Mouse (Mus musculus) limb, embryonic 14.5 days (tissue): ENCODE measurements around the gene Gtf3c5. TPM values are rescaled to one million over a fixed set of nuclear protein-coding genes. Genes with fewer than 3 reads are reported as not detected.

Source experiments
- ATAC-seq: fragments of 200-750 bp; cut with Nextera tagmentation; 2 replicates; pipeline ENCODE4 v1.8.0; 2017; ENCODE audit warnings: low read depth, moderate number of reproducible peaks, moderate TSS enrichment; ENCODE audit not compliant: low FRiP score
- DNase-seq: peaks from one replicate; pipeline ENCODE4 v3.0.0-alpha.2; 2015; ENCODE audit warnings: low spot score
- H3K27ac ChIP-seq: fragments of 300-500 bp; sonication (generic); replicated peaks from 2 replicates; pipeline ENCODE4 v1.5.1; 2014; ENCODE audit warnings: low read depth, mild to moderate bottlenecking, low read length, moderate library complexity, mixed read lengths
- H3K27me3 ChIP-seq: fragments of 300-500 bp; sonication (generic); 2 replicates; pipeline ENCODE4 v1.6.1; 2014; ENCODE audit warnings: low read length, mixed read lengths; ENCODE audit not compliant: control insufficient read depth, insufficient read depth
- H3K36me3 ChIP-seq: fragments of 300-500 bp; sonication (generic); 2 replicates; pipeline ENCODE4 v1.6.1; 2014; ENCODE audit warnings: mild to moderate bottlenecking, low read length, moderate library complexity, mixed read lengths; ENCODE audit not compliant: control insufficient read depth, insufficient read depth
- H3K4me1 ChIP-seq: fragments of 300-500 bp; sonication (generic); 2 replicates; pipeline ENCODE4 v1.6.1; 2014; ENCODE audit warnings: antibody characterized with exemption, low read length, mixed read lengths; ENCODE audit not compliant: control insufficient read depth, insufficient read depth
- H3K4me2 ChIP-seq: fragments of 300-500 bp; sonication (generic); replicated peaks from 2 replicates; pipeline ENCODE4 v1.6.1; 2014; ENCODE audit warnings: low read depth, mild to moderate bottlenecking, low read length, moderate library complexity; ENCODE audit not compliant: severe bottlenecking
- H3K4me3 ChIP-seq: fragments of 300-500 bp; sonication (generic); replicated peaks from 2 replicates; pipeline ENCODE4 v1.5.1; 2014; ENCODE audit warnings: low read length
- H3K9ac ChIP-seq: fragments of 300-500 bp; sonication (generic); 2 replicates; pipeline ENCODE4 v1.6.1; 2014; ENCODE audit warnings: mild to moderate bottlenecking, low read depth, low read length, moderate library complexity; ENCODE audit not compliant: severe bottlenecking
- H3K9me3 ChIP-seq: fragments of 300-500 bp; sonication (generic); 2 replicates; pipeline ENCODE4 v1.6.1; 2016; ENCODE audit warnings: low read length; ENCODE audit not compliant: control insufficient read depth
- POLR2A ChIP-seq: fragments of 200-500 bp; IDR thresholded peaks from 2 replicates; pipeline ENCODE4 v1.8.0; 2012; ENCODE audit warnings: inconsistent platforms, mild to moderate bottlenecking, moderate library complexity, borderline replicate concordance; ENCODE audit not compliant: insufficient read depth, insufficient read length; ENCODE audit errors: extremely low read depth
- WGBS: fragments of 180-500 bp; shearing (Covaris S2); extraction: QIAGEN DNeasy Blood & Tissue Kit; methylation state at CpG from one replicate; pipeline ENCODE4 v1.1.7; 2014; 5-methylcytosine and 5-hydroxymethylcytosine counted together
- polyA plus RNA-seq, 2 experiments: library from polyadenylated mRNA; depleted of rRNA in 1 of 2; stranded (reverse) in 1 of 2; unstranded in 1 of 2; fragments of >200 nt; fragmentation: Nextera tagmentation in 1 of 2; extraction: Ambion mirVana in 1 of 2; gene quantifications; 2 replicates each; pipeline versions ENCODE4 v1.2.1 to v1.2.3; 2012 to 2014

Gene Gtf3c5
- polyA plus RNA-seq, 2 experiments: 29.7 to 52.4 TPM

DNA sequence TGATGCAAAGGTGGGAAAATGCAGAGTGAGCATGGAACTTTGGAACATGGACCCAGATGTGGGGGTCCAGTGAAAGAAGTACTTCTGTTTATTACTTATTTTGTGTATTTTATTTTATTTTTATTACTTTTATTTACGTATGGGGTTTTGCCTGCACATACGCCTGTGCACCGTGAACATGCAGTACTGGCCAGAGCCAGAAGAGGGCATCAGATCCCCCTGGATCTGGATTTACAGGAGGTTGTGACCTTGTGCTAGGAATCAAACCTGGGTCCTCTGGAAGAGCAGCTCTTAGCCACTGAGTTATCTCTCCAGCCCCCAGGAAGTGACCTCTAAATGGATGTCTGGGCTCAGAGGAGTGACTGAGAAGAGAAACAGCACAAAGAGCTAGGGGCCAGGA lies 41.3 kb upstream of the Gtf3c5 start:
- no peak for TF ChIP-seq POLR2A
- Histone ChIP-seq H3K36me3 (no peaks in the 10 kb centered on the region), H3K9me3 (no peaks in the 10 kb centered on the region), H3K4me2 (no peak overlapping the region), H3K4me3 (no peak overlapping the region), H3K27me3 (peaks cover 22% of the 10 kb centered on the region; the same call in 1 of the 2 replicates), H3K4me1 (peaks cover 9% of the 10 kb centered on the region), H3K27ac (no peak overlapping the region), H3K9ac (no peak overlapping the region)
- ATAC-seq (no peak), DNase-seq (no peak)
- WGBS: 80% methylated on average over 3 of the region's 3 CpGs

- Histone ChIP-seq H3K9ac (0 out of 2 replicates have a peak overlapping the region, but pooled peaks have one; percentile 16), H3K4me3 (no peak overlapping the region), H3K27me3 (peaks cover 22% of the 10 kb centered on the region; the same call in 1 of the 2 replicates), H3K27ac (no peak overlapping the region), H3K4me2 (no peak overlapping the region), H3K9me3 (no peaks in the 10 kb centered on the region), H3K4me1 (no peaks in the 10 kb centered on the region), H3K36me3 (no peaks in the 10 kb centered on the region)
- no peak for DNase-seq
- 23% methylated on average over 10 of the region's 10 CpGs for WGBS
- TF ChIP-seq POLR2A: no peak
- no peak for ATAC-seq
These were observed 39.1 kb upstream of the Gtf3c5 start for GRCm38 (mm10) chr2:28622521-28623124.

GRCm38 (mm10) chr2:28621664-28622171 lies 38.2 kb upstream of the Gtf3c5 start, which contains the start of gene Gfi1b:
Gene Gfi1b, minus strand, starts transcription at chr2:28621982.
- Histone ChIP-seq H3K4me2 (0 out of 2 replicates have a peak within 1 kb of the TSS, but pooled peaks have one; percentile 10), H3K27ac (no peak within 1 kb of the TSS), H3K36me3 (no peaks in the 10 kb centered on the region), H3K27me3 (peaks cover 22% of the 10 kb centered on the region; the same call in 1 of the 2 replicates), H3K9me3 (no peaks in the 10 kb centered on the region), H3K4me3 (no peak within 1 kb of the TSS), H3K9ac (0 out of 2 replicates have a peak within 1 kb of the TSS, but pooled peaks have one; percentile 16), H3K4me1 (no peaks in the 10 kb centered on the region)
- ATAC-seq: no peak
- 6% methylated on average over 15 of the region's 16 CpGs for WGBS
- no peak for TF ChIP-seq POLR2A
- no peak for DNase-seq

GRCm38 (mm10) chr2:28621111-28621510 lies 37.6 kb upstream of the Gtf3c5 start:
- Histone ChIP-seq H3K9me3 (no peaks in the 10 kb centered on the region), H3K4me3 (no peak overlapping the region), H3K27me3 (peaks cover 22% of the 10 kb centered on the region; the same call in 1 of the 2 replicates), H3K27ac (no peak overlapping the region), H3K4me1 (no peaks in the 10 kb centered on the region), H3K36me3 (no peaks in the 10 kb centered on the region), H3K4me2 (no peak overlapping the region), H3K9ac (no peak overlapping the region)
- no peak for TF ChIP-seq POLR2A
- ATAC-seq: no peak
- DNase-seq: no peak
- WGBS: 15% methylated on average over 2 of the region's 2 CpGs

GRCm38 (mm10) chr2:28620522-28620921 lies 37.0 kb upstream of the Gtf3c5 start:
- TF ChIP-seq POLR2A: no peak
- DNase-seq: no peak
- Histone ChIP-seq H3K4me1 (no peaks in the 10 kb centered on the region), H3K27ac (no peak overlapping the region), H3K36me3 (no peaks in the 10 kb centered on the region), H3K4me3 (no peak overlapping the region), H3K9ac (no peak overlapping the region), H3K9me3 (no peaks in the 10 kb centered on the region), H3K4me2 (no peak overlapping the region), H3K27me3 (peaks cover 22% of the 10 kb centered on the region; the same call in 1 of the 2 replicates)
- ATAC-seq: no peak
- WGBS: 74% methylated on average over 10 of the region's 10 CpGs
